Mouse (Mus musculus): ENCODE results near the gene Slc40a1. TPM values are rescaled to one million over a fixed set of nuclear protein-coding genes. Genes with fewer than 3 reads are reported as not detected.

Gene Slc40a1
- polyA plus RNA-seq, 1 experiment from 2014 or later, result 83.4 TPM

DNA sequence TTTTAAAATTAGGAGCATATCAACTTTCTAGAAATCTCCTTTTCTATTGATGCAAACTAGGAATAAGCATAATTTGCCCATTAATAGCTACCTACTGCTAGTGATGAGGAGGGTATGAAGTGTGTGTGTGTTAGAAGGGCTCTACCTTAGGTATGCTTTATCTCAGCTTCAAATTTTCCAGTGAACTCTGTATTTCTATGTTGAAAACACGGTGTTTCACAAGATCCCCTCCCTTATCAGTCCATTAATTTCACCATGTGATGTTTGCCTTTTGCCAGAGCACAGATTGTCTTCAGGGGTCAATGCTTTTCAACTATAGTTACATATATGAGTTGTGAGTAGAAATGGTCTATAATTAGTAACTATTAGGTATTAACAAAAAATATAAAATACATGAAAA lies 28.3 kb downstream of the Slc40a1 start:
- ATAC-seq (replicated peaks; ENCODE audit: low FRiP score), result no peak
- no peak overlapping the region for H3K9ac ChIP-seq (ENCODE audit: low read depth, low read length)
- WGBS, result 34% methylated on average over 1 of the region's 1 CpGs

DNA sequence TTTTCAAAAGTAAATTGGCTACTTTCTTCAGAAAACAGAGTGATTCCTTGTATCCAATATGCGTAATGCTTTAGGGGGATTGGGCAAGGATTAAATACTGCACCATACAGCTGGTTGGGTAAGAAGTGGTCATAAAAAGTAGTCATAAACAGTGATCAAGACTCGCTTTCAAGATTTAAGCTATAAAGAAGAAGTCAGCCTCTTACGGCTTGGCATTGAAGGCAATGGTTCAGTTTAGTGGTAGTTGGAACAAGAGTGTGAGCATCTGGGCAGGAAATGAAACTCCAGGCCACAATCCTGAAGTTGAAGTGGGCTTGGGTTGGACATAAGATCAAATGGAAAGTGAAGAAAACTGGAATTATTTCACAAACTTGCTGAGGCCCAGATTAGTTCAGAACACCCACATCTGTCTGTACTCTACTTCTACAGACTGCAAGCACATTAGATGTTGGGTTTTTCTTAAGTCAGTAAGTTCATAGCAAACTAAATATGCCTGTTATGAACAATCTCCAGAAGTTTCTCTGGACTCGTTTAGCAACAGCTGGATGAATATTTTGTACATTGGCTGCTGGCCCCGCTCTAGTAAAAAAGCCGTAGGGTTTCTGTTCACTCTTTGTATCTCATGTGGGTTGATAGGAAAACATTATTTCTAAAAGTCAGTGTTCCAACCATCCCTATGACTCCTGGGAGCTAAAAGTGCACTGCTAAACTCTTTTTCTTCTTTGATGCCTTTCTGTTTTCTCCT lies 32.0 kb downstream of the Slc40a1 start:
- 81% methylated on average over 6 of the region's 6 CpGs for WGBS
- no peaks in the 10 kb centered on the region for H3K9me3 ChIP-seq (ENCODE audit: control insufficient read depth, low read length)
- DNase-seq (ENCODE audit: low spot score) (no peak), ATAC-seq (replicated peaks; ENCODE audit: low FRiP score) (no peak)
- H3K27ac ChIP-seq (ENCODE audit: low read depth, low read length), result no peak overlapping the region
- H3K9ac ChIP-seq (ENCODE audit: low read depth, low read length), result no peak overlapping the region
- no peak overlapping the region for H3K4me2 ChIP-seq
- no peak overlapping the region for H3K4me3 ChIP-seq (ENCODE audit: low read depth, low read length)
- H3K36me3 ChIP-seq (ENCODE audit: control insufficient read depth, insufficient read depth, low read length), result no peaks in the 10 kb centered on the region
- no peaks in the 10 kb centered on the region for H3K4me1 ChIP-seq (replicated peaks; ENCODE audit: control insufficient read depth, insufficient read depth, low read length)
- H3K27me3 ChIP-seq (replicated peaks; ENCODE audit: control insufficient read depth, insufficient read depth, low read length), result no peaks in the 10 kb centered on the region

More for the DNA sequence above, 28.3 kb downstream of the Slc40a1 start:
- DNase-seq (ENCODE audit: low spot score), result no peak
- H3K27me3 ChIP-seq (replicated peaks; ENCODE audit: control insufficient read depth, insufficient read depth, low read length), result no peaks in the 10 kb centered on the region
- no peaks in the 10 kb centered on the region for H3K4me1 ChIP-seq (replicated peaks; ENCODE audit: control insufficient read depth, insufficient read depth, low read length)
- H3K4me3 ChIP-seq (ENCODE audit: low read depth, low read length), result no peak overlapping the region
- no peaks in the 10 kb centered on the region for H3K36me3 ChIP-seq (ENCODE audit: control insufficient read depth, insufficient read depth, low read length)
- no peak overlapping the region for H3K4me2 ChIP-seq
- H3K27ac ChIP-seq (ENCODE audit: low read depth, low read length), result no peak overlapping the region
- no peaks in the 10 kb centered on the region for H3K9me3 ChIP-seq (ENCODE audit: control insufficient read depth, low read length)

DNA sequence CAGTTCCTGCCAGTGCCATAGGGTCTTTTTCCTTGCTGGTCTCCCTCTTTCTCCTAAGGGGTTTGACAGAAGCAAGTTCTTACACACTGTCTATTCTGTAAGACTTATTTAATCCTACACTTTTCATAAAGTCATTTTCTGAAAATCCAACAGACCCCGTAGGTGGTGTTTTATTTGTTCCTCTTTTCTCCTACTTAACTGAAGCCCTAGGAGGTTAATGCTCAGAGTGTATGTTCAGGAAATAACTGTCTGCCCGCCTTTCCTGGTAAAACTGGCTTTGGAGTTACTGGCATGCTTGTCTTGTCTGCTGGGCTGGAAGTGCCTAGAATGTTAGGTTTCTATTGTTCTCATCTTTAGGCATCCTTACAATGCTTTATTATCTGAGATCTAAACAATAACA lies 34.3 kb downstream of the Slc40a1 start:
- Histone ChIP-seq H3K27me3 (replicated peaks; ENCODE audit: control insufficient read depth, insufficient read depth, low read length) (no peaks in the 10 kb centered on the region), H3K27ac (ENCODE audit: low read depth, low read length) (no peak overlapping the region), H3K9me3 (ENCODE audit: control insufficient read depth, low read length) (no peaks in the 10 kb centered on the region), H3K4me3 (ENCODE audit: low read depth, low read length) (no peak overlapping the region), H3K36me3 (ENCODE audit: control insufficient read depth, insufficient read depth, low read length) (no peaks in the 10 kb centered on the region), H3K9ac (ENCODE audit: low read depth, low read length) (no peak overlapping the region), H3K4me2 (no peak overlapping the region), H3K4me1 (replicated peaks; ENCODE audit: control insufficient read depth, insufficient read depth, low read length) (no peaks in the 10 kb centered on the region)
- no peak for DNase-seq (ENCODE audit: low spot score)
- WGBS, result 52% methylated on average over 2 of the region's 2 CpGs
- no peak for ATAC-seq (replicated peaks; ENCODE audit: low FRiP score)

DNA sequence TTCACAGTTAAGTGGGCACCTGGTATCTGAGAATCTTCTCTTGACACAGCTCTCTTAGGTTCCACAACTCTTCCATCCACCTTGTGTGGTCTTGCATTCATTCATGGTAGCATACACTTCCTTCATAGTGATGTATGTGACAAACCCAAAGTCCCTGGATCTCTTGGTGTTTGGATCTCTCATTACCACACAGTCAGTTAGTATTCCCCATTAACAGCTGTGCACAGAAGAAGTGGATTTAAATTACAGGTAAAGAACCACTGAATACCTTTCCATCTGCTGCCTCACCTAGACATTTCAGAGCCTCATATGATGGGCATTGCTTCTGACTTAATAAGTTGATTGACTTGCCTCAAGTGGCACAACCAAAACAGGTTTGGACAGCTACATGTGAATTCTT lies 36.1 kb downstream of the Slc40a1 start, which contains the start of gene Gm5269:
Gene Gm5269, minus strand, starts transcription at position 101 of the 400 bp plus-strand sequence.
- no peaks in the 10 kb centered on the region for H3K36me3 ChIP-seq (ENCODE audit: control insufficient read depth, insufficient read depth, low read length)

DNA sequence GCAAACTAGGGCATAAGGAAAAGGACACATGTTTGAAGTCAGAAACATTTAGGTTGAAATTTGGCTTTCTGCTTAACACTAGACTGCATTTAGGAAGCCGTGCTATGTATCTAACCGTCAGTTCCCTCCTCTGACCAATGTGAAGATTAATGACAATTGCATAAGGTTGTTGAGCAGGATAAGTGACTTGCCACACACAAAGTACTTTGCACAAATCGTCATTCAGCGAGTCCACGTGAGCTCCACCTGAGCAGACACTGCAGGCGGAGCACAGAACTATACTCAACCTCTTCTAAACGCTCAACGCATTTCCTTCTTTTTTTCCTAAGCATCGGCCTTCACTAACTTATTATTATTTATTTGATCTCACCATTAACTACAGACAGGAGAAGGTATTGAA lies 39.5 kb downstream of the Slc40a1 start:
- H3K4me1 ChIP-seq (replicated peaks; ENCODE audit: control insufficient read depth, insufficient read depth, low read length), result no peaks in the 10 kb centered on the region
- no peak overlapping the region for H3K9ac ChIP-seq (ENCODE audit: low read depth, low read length)

More for the DNA sequence above, 36.1 kb downstream of the Slc40a1 start, which contains the start of gene Gm5269:
- no peak within 1 kb of the TSS for H3K27ac ChIP-seq (ENCODE audit: low read depth, low read length)
- no peak within 1 kb of the TSS for H3K4me3 ChIP-seq (ENCODE audit: low read depth, low read length)
- DNase-seq (ENCODE audit: low spot score) (no peak), ATAC-seq (replicated peaks; ENCODE audit: low FRiP score) (no peak)
- H3K4me1 ChIP-seq (replicated peaks; ENCODE audit: control insufficient read depth, insufficient read depth, low read length), result no peaks in the 10 kb centered on the region
- H3K27me3 ChIP-seq (replicated peaks; ENCODE audit: control insufficient read depth, insufficient read depth, low read length), result no peaks in the 10 kb centered on the region
- no peak within 1 kb of the TSS for H3K9ac ChIP-seq (ENCODE audit: low read depth, low read length)
- H3K4me2 ChIP-seq, result no peak within 1 kb of the TSS
- no peaks in the 10 kb centered on the region for H3K9me3 ChIP-seq (ENCODE audit: control insufficient read depth, low read length)

DNA sequence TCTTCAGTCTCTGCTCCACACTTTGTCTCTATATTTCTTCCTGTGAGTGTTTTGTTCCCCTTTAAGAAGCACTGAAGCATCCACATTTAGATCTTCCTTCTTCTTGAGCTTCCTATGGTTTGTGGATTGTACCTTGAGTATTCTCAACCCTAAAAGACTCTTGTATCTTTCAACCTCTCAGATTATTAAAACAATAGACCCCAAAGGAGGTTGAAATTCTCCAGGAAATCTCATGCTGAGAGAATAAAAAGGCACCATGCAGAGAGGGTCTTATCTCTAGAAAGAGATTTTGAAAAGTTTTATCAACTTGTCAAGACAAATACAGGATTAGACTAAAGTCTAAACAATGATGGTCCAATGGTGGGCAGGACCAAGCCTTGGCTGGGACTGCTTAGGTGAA lies 42.9 kb downstream of the Slc40a1 start:
- no peak for ATAC-seq (replicated peaks; ENCODE audit: low FRiP score)

More for the DNA sequence above, 39.5 kb downstream of the Slc40a1 start:
- DNase-seq (ENCODE audit: low spot score) (no peak), ATAC-seq (replicated peaks; ENCODE audit: low FRiP score) (no peak)
- 86% methylated on average over 9 of the region's 9 CpGs for WGBS
- H3K27ac ChIP-seq (ENCODE audit: low read depth, low read length), result no peak overlapping the region
- H3K4me2 ChIP-seq, result no peak overlapping the region
- H3K36me3 ChIP-seq (ENCODE audit: control insufficient read depth, insufficient read depth, low read length), result no peaks in the 10 kb centered on the region
- no peaks in the 10 kb centered on the region for H3K9me3 ChIP-seq (ENCODE audit: control insufficient read depth, low read length)
- H3K27me3 ChIP-seq (replicated peaks; ENCODE audit: control insufficient read depth, insufficient read depth, low read length), result no peaks in the 10 kb centered on the region
- no peak overlapping the region for H3K4me3 ChIP-seq (ENCODE audit: low read depth, low read length)

DNA sequence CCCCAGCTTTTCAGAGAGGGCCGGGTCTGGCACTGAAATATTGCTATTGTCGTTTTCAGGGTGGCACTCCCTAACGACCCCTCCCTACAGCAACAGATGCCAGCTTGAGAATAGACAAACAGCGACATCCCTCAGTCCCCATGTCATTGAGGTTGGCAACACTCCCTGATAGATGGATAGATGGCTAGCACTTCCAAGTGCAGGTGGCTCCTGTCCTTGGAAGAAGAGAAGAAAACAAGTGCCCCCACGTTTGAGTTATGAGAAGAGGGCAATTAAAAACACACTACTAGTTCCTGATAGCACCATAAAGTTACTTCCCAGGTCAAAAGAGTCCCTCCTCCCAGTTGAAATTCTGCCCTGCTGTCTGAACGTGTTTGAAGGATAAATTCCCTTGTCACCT lies 44.2 kb downstream of the Slc40a1 start:
- no peaks in the 10 kb centered on the region for H3K9me3 ChIP-seq (ENCODE audit: control insufficient read depth, low read length)
- WGBS, result 53% methylated on average over 6 of the region's 6 CpGs
- H3K9ac ChIP-seq (ENCODE audit: low read depth, low read length), result no peak overlapping the region
- no peak overlapping the region for H3K27ac ChIP-seq (ENCODE audit: low read depth, low read length)
- H3K4me2 ChIP-seq, result no peak overlapping the region
- ATAC-seq (replicated peaks; ENCODE audit: low FRiP score), result no peak
- DNase-seq (ENCODE audit: low spot score), result no peak
- no peaks in the 10 kb centered on the region for H3K27me3 ChIP-seq (replicated peaks; ENCODE audit: control insufficient read depth, insufficient read depth, low read length)
- H3K36me3 ChIP-seq (ENCODE audit: control insufficient read depth, insufficient read depth, low read length), result no peaks in the 10 kb centered on the region
- H3K4me1 ChIP-seq (replicated peaks; ENCODE audit: control insufficient read depth, insufficient read depth, low read length), result no peaks in the 10 kb centered on the region
- no peak overlapping the region for H3K4me3 ChIP-seq (ENCODE audit: low read depth, low read length)

More for the DNA sequence above, 42.9 kb downstream of the Slc40a1 start:
- Histone ChIP-seq H3K27ac (ENCODE audit: low read depth, low read length) (no peak overlapping the region), H3K4me3 (ENCODE audit: low read depth, low read length) (no peak overlapping the region), H3K36me3 (ENCODE audit: control insufficient read depth, insufficient read depth, low read length) (no peaks in the 10 kb centered on the region), H3K4me1 (replicated peaks; ENCODE audit: control insufficient read depth, insufficient read depth, low read length) (no peaks in the 10 kb centered on the region), H3K9me3 (ENCODE audit: control insufficient read depth, low read length) (no peaks in the 10 kb centered on the region), H3K27me3 (replicated peaks; ENCODE audit: control insufficient read depth, insufficient read depth, low read length) (no peaks in the 10 kb centered on the region), H3K9ac (ENCODE audit: low read depth, low read length) (no peak overlapping the region), H3K4me2 (no peak overlapping the region)
- no peak for DNase-seq (ENCODE audit: low spot score)

DNA sequence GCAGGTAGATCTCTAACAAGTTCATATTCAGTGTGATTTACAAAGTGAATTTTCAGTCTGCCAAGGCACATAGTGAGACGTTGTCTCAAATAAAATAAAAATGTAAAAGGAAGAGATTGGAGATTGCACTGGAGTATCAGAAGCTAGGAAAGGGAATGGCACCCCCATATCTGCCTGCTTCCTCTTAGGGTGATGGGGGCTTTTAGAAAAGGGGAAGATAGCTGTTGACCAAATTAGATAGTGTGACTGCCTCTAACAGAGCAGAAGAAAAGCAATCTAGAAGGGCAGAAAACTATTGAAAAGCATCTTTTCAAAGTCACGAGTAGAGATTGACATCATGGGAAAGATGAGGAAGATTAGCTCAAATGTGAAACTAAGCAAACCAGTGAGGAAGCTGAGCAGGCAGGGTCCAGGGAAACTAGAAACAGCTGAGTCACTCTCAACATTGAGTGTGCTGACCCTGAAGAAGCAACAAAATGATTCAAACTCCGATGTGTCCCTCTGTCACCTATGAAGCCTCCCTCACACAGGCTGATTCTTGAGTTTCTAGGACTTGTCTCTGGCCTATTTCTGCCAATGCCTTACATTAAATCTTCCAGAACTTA lies 45.0 kb downstream of the Slc40a1 start:
- Histone ChIP-seq H3K27ac (ENCODE audit: low read depth, low read length) (no peak overlapping the region), H3K36me3 (ENCODE audit: control insufficient read depth, insufficient read depth, low read length) (no peaks in the 10 kb centered on the region), H3K27me3 (replicated peaks; ENCODE audit: control insufficient read depth, insufficient read depth, low read length) (no peaks in the 10 kb centered on the region), H3K4me1 (replicated peaks; ENCODE audit: control insufficient read depth, insufficient read depth, low read length) (no peaks in the 10 kb centered on the region), H3K4me2 (no peak overlapping the region), H3K4me3 (ENCODE audit: low read depth, low read length) (no peak overlapping the region), H3K9ac (ENCODE audit: low read depth, low read length) (no peak overlapping the region), H3K9me3 (ENCODE audit: control insufficient read depth, low read length) (no peaks in the 10 kb centered on the region)
- 54% methylated on average over 3 of the region's 3 CpGs for WGBS
- ATAC-seq (replicated peaks; ENCODE audit: low FRiP score), result no peak
- DNase-seq (ENCODE audit: low spot score), result no peak

DNA sequence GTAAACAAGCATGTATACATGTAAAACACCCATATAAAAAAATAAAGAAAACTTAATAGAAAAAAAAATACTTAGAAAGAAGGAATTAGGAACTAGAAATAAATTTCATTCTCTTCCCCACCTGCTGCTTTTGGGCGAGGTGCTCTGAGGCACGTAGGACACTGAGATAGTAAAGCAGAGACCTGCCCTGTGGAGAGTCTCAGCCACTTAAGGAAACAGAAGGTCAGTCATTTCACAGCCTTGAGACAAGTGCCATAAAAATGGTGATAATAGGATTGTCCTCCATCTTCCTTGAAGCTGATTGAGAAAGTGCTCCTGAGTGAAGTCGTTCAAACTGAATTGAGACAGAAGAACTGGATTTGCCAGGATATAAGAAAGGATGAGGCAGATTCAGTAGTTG lies 48.9 kb downstream of the Slc40a1 start:
- no peak overlapping the region for H3K4me3 ChIP-seq (ENCODE audit: low read depth, low read length)
- 77% methylated on average over 3 of the region's 3 CpGs for WGBS
- H3K27ac ChIP-seq (ENCODE audit: low read depth, low read length), result no peak overlapping the region
- ATAC-seq (replicated peaks; ENCODE audit: low FRiP score) (no peak), DNase-seq (ENCODE audit: low spot score) (no peak)
- H3K4me1 ChIP-seq (replicated peaks; ENCODE audit: control insufficient read depth, insufficient read depth, low read length), result peaks cover 3% of the 10 kb centered on the region; the same call in 1 of the 2 replicates
- H3K4me2 ChIP-seq, result no peak overlapping the region
- H3K27me3 ChIP-seq (replicated peaks; ENCODE audit: control insufficient read depth, insufficient read depth, low read length), result no peaks in the 10 kb centered on the region
- H3K9me3 ChIP-seq (ENCODE audit: control insufficient read depth, low read length), result no peaks in the 10 kb centered on the region
- no peak overlapping the region for H3K9ac ChIP-seq (ENCODE audit: low read depth, low read length)
- no peaks in the 10 kb centered on the region for H3K36me3 ChIP-seq (ENCODE audit: control insufficient read depth, insufficient read depth, low read length)
